Mouse (Mus musculus) limb, embryonic 10.5 days (tissue): ENCODE results near the gene Prss28. TPM values are rescaled to one million over a fixed set of nuclear protein-coding genes. Genes with fewer than 3 reads are reported as not detected.

Experiments
- DNase-seq: peaks from one replicate; pipeline ENCODE4 v3.0.0-alpha.2; 2017; ENCODE audit warnings: low spot score
- H3K27ac ChIP-seq: fragments of 300-500 bp; sonication (generic); 2 replicates; pipeline ENCODE4 v1.5.1; 2016; ENCODE audit warnings: mild to moderate bottlenecking
- H3K27me3 ChIP-seq: fragments of 300-500 bp; sonication (generic); 2 replicates; pipeline ENCODE4 v1.6.1; 2016; ENCODE audit warnings: low read depth, mild to moderate bottlenecking; ENCODE audit not compliant: poor library complexity, severe bottlenecking
- H3K36me3 ChIP-seq: fragments of 300-500 bp; sonication (generic); 2 replicates; pipeline ENCODE4 v1.6.1; 2016; ENCODE audit warnings: mild to moderate bottlenecking, moderate library complexity
- H3K4me1 ChIP-seq: fragments of 300-500 bp; sonication (generic); 2 replicates; pipeline ENCODE4 v1.6.1; 2016
- H3K4me3 ChIP-seq: fragments of 300-500 bp; sonication (generic); 2 replicates; pipeline ENCODE4 v1.5.1; 2016; ENCODE audit warnings: mild to moderate bottlenecking, moderate library complexity
- H3K9me3 ChIP-seq: fragments of 300-500 bp; sonication (generic); replicated peaks from 2 replicates; pipeline ENCODE4 v1.6.1; 2016; ENCODE audit warnings: mild to moderate bottlenecking
- WGBS: fragments of 180-500 bp; shearing (Covaris S2); methylation state at CpG from one replicate; pipeline ENCODE4 v1.1.7; 2016; 5-methylcytosine and 5-hydroxymethylcytosine counted together
- polyA plus RNA-seq: library from polyadenylated mRNA; unstranded; fragments of >200 nt; fragmentation: Nextera tagmentation; extraction: Ambion mirVana; gene quantifications from 2 replicates; pipeline ENCODE4 v1.2.1, GENCODE M21; 2016

The Prss28 gene
- polyA plus RNA-seq, 1 experiment from 2014 or later = not detected

DNA sequence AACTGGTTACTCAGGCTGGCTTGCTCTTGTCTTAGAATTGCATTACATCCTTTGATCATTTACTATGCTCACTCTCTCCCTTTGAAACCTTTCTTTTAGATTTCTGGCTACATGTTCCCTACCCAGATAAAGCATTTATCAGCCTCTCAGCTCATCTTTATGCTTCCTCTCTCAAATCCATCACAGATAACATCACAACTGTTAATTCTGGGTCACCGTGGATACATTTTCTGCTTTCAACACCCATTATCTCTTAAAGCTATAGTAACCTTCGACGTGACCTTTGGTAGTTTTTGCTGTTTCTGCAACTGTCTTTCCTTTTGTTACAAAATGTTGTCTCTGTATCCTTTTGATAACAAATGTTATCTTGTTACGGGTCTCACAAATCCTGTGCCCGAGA is 15.0 kb upstream of the Prss28 start:
- WGBS = 82% methylated on average over 5 of the region's 5 CpGs
- Histone ChIP-seq H3K4me3 (no peak overlapping the region), H3K27me3 (no peaks in the 10 kb centered on the region), H3K36me3 (no peaks in the 10 kb centered on the region), H3K4me1 (0 out of 2 replicates have a peak, but pooled peaks cover 5% of the 10 kb centered on the region), H3K9me3 (no peaks in the 10 kb centered on the region), H3K27ac (no peak overlapping the region)
- DNase-seq = no peak

GRCm38 (mm10) chr17:25294111-25294510 is 14.3 kb upstream of the Prss28 start:
- Histone ChIP-seq H3K36me3 (no peaks in the 10 kb centered on the region), H3K27ac (no peak overlapping the region), H3K27me3 (no peaks in the 10 kb centered on the region), H3K4me3 (no peak overlapping the region), H3K4me1 (0 out of 2 replicates have a peak, but pooled peaks cover 6% of the 10 kb centered on the region), H3K9me3 (no peaks in the 10 kb centered on the region)
- DNase-seq = no peak
- 57% methylated on average over 1 of the region's 1 CpGs for WGBS

DNA sequence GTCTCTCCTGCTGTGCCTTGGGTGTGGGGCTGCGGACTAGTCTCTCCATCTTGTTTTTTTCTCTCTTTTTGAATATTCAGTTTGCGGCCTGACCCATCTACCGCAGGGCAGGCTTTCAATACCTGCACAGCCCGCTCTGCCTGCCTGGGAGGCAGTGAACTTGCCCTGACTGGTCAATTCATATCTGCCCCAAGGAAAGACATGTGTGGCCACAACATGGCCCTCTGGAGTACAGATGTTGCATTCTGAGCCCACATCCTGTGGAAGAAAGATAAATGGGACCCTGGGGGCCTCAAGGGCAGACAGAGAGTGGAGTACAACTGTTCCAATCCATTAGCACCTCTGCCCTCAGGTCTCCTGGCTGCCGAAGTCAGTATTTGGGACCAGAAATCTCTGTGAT is 10.4 kb upstream of the Prss28 start, which contains the start of gene Prss34:
Gene Prss34 (plus strand): TSS at position 301 of the 400 bp plus-strand sequence.
- H3K4me1 ChIP-seq = 0 out of 2 replicates have a peak, but pooled peaks cover 6% of the 10 kb centered on the region
- H3K27ac ChIP-seq = no peak within 1 kb of the TSS
- 80% methylated on average over 5 of the region's 5 CpGs for WGBS
- no peaks in the 10 kb centered on the region for H3K9me3 ChIP-seq
- H3K27me3 ChIP-seq = no peaks in the 10 kb centered on the region
- H3K4me3 ChIP-seq = no peak within 1 kb of the TSS
- no peaks in the 10 kb centered on the region for H3K36me3 ChIP-seq
- DNase-seq = no peak

- H3K27me3 ChIP-seq = no peaks in the 10 kb centered on the region
- peaks cover 4% of the 10 kb centered on the region; the same call in 1 of the 2 replicates for H3K4me1 ChIP-seq
- no peaks in the 10 kb centered on the region for H3K9me3 ChIP-seq
- H3K36me3 ChIP-seq = no peaks in the 10 kb centered on the region
- H3K4me3 ChIP-seq = no peak within 1 kb of the TSS
- 84% methylated on average over 5 of the region's 5 CpGs for WGBS
- no peak within 1 kb of the TSS for H3K27ac ChIP-seq
- no peak for DNase-seq
These were observed 9.9 kb downstream of the Prss28 start, which contains the start of gene Prss29 for GRCm38 (mm10) chr17:25318354-25318753. Gene Prss29 (plus strand): TSS chr17:25318654.

DNA sequence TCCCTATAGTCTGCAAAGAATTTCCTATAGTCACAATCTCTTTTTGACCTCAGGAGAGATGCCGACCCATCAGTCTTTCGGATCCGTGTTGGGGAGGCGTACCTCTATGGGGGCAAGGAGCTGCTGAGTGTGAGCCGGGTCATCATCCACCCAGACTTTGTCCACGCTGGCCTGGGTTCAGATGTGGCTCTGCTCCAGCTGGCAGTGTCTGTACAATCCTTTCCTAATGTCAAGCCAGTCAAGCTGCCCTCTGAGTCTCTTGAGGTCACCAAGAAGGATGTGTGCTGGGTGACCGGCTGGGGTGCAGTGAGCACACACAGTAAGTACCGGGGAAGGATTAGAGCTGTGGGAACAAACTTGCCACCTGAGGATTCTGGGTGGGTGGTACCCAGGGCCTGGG is 12.4 kb downstream of the Prss28 start:
- Histone ChIP-seq H3K27me3 (no peaks in the 10 kb centered on the region), H3K4me1 (peaks cover 4% of the 10 kb centered on the region; the same call in 1 of the 2 replicates), H3K9me3 (no peaks in the 10 kb centered on the region), H3K4me3 (no peak overlapping the region), H3K27ac (no peak overlapping the region), H3K36me3 (no peaks in the 10 kb centered on the region)
- DNase-seq = no peak
- 91% methylated on average over 8 of the region's 8 CpGs for WGBS

DNA sequence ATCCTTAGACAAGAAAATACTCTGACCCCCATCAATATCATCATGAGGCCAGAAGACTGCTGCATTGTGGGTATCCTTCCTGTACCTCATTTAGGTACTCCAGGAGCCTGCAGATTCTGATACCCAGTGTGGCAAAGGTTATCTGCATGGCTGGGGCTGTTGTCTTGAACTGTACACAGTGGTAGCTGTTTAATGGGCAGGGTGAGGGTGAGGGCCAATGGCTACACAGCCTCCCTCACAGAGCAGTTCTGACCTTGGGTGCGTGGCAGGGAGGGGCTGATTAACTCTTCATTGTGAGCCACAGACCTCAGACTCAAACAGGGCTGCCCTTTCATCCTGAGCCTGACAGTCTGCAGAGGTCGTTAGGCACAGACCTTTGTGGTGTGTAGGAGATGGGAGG is 14.5 kb downstream of the Prss28 start:
- WGBS = 28% methylated on average over 2 of the region's 2 CpGs
- DNase-seq = no peak
- no peaks in the 10 kb centered on the region for H3K9me3 ChIP-seq
- H3K4me1 ChIP-seq = peaks cover 4% of the 10 kb centered on the region; the same call in 1 of the 2 replicates
- no peak overlapping the region for H3K4me3 ChIP-seq
- H3K36me3 ChIP-seq = no peaks in the 10 kb centered on the region
- H3K27me3 ChIP-seq = no peaks in the 10 kb centered on the region
- H3K27ac ChIP-seq = no peak overlapping the region

GRCm38 (mm10) chr17:25332321-25332720 is 23.9 kb downstream of the Prss28 start:
- Histone ChIP-seq H3K9me3 (no peaks in the 10 kb centered on the region), H3K4me1 (no peaks in the 10 kb centered on the region), H3K36me3 (no peaks in the 10 kb centered on the region), H3K27me3 (peaks cover 9% of the 10 kb centered on the region; the same call in 1 of the 2 replicates), H3K27ac (no peak overlapping the region), H3K4me3 (no peak overlapping the region)
- WGBS = 76% methylated on average over 9 of the region's 9 CpGs
- DNase-seq = no peak

GRCm38 (mm10) chr17:25333943-25334342 is 25.5 kb downstream of the Prss28 start:
- 4% methylated on average over 8 of the region's 8 CpGs for WGBS
- H3K27me3 ChIP-seq = peaks cover 9% of the 10 kb centered on the region; the same call in 1 of the 2 replicates
- no peak overlapping the region for H3K4me3 ChIP-seq
- peak; percentile 86 for DNase-seq
- no peaks in the 10 kb centered on the region for H3K36me3 ChIP-seq
- no peaks in the 10 kb centered on the region for H3K9me3 ChIP-seq
- no peak overlapping the region for H3K27ac ChIP-seq
- peaks cover 4% of the 10 kb centered on the region; the same call in 1 of the 2 replicates for H3K4me1 ChIP-seq

- no peak for DNase-seq
- Histone ChIP-seq H3K4me3 (no peak overlapping the region), H3K27me3 (peaks cover 6% of the 10 kb centered on the region; the same call in 1 of the 2 replicates), H3K9me3 (no peaks in the 10 kb centered on the region), H3K4me1 (peaks cover 4% of the 10 kb centered on the region; the same call in 1 of the 2 replicates), H3K36me3 (no peaks in the 10 kb centered on the region), H3K27ac (no peak overlapping the region)
- 82% methylated on average over 4 of the region's 4 CpGs for WGBS
These were observed 29.8 kb downstream of the Prss28 start for GRCm38 (mm10) chr17:25338218-25338617.

GRCm38 (mm10) chr17:25340003-25340402 is 31.6 kb downstream of the Prss28 start:
- no peak for DNase-seq
- 92% methylated on average over 6 of the region's 6 CpGs for WGBS
- Histone ChIP-seq H3K9me3 (no peaks in the 10 kb centered on the region), H3K27me3 (no peaks in the 10 kb centered on the region), H3K27ac (no peak overlapping the region), H3K36me3 (no peaks in the 10 kb centered on the region), H3K4me3 (no peak overlapping the region), H3K4me1 (peaks cover 4% of the 10 kb centered on the region; the same call in 1 of the 2 replicates)

DNA sequence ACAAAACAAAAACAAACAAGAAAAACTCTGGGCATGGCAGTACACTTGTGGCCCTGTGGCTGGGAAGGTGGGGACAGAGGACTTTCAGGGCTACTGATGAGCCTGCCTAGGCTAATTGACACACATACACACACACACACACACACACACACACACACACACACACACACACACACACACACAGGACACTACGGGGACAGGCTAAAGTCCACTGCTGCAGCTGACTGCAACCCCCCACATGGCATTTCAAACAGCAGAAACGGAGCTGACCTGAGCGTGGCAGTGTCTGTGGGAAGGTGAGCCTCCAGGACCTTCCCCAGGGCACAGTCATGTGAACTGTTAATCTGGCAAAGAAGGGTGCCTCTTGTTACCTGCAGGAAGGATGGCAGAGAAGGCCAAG is 33.0 kb downstream of the Prss28 start:
- no peaks in the 10 kb centered on the region for H3K27me3 ChIP-seq
- H3K4me3 ChIP-seq = no peak overlapping the region
- 64% methylated on average over 3 of the region's 3 CpGs for WGBS
- peaks cover 4% of the 10 kb centered on the region; the same call in 1 of the 2 replicates for H3K4me1 ChIP-seq
- DNase-seq = no peak
- no peak overlapping the region for H3K27ac ChIP-seq
- H3K9me3 ChIP-seq = no peaks in the 10 kb centered on the region
- no peaks in the 10 kb centered on the region for H3K36me3 ChIP-seq

- WGBS = 91% methylated on average over 4 of the region's 4 CpGs
- Histone ChIP-seq H3K4me3 (no peak within 1 kb of the TSS), H3K27ac (no peak within 1 kb of the TSS), H3K9me3 (no peaks in the 10 kb centered on the region), H3K27me3 (no peaks in the 10 kb centered on the region), H3K36me3 (no peaks in the 10 kb centered on the region), H3K4me1 (no peaks in the 10 kb centered on the region)
- no peak for DNase-seq
These were observed 37.0 kb downstream of the Prss28 start, which contains the start of gene Tpsab1 for GRCm38 (mm10) chr17:25345462-25345861. Gene Tpsab1 (minus strand): TSS chr17:25345562.

DNA sequence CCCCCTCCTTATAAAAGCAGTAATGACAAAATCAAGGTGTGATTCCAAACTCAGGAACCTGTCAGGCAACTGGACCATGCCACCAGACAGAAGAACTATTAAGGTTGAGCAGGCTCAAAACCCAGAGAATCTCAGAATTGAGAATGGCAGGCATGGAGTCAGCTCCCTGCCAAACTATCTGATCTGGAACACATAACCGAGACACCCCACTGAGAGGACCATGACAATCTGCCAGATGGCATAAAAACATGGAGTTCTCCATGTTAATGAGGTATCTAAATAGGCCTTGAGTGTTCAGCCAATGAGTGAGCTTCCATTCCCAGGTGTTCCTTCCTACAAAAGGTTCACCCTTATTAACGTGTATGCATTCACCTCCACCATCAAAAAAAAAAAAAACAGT is 52.8 kb downstream of the Prss28 start:
- H3K27ac ChIP-seq = no peak overlapping the region
- H3K4me3 ChIP-seq = no peak overlapping the region
- H3K4me1 ChIP-seq = no peaks in the 10 kb centered on the region
- H3K9me3 ChIP-seq = no peaks in the 10 kb centered on the region
- DNase-seq = no peak
- no peaks in the 10 kb centered on the region for H3K27me3 ChIP-seq
- no peaks in the 10 kb centered on the region for H3K36me3 ChIP-seq
- 77% methylated on average over 2 of the region's 2 CpGs for WGBS
